11 mouse cellular contexts compared by ENCODE assay signal in genomic region chrX:71183671-71184070, GRCm38 (mm10). TPM values are rescaled to one million over a fixed set of nuclear protein-coding genes. Genes with fewer than 3 reads are reported as not detected.
DNase-seq lines count a peak whose midpoint lies in the region.
"Had no signal": no experiment of that assay in that cellular context is flagged by ENCODE, and none has a peak within 500 bp of the region (broad histone marks: within the 10 kb centered on the region; RNA-seq: fewer than 3 reads in every experiment).

No protein-coding gene starts in this region.

- intact Hi-C loops in heart, postnatal 25 days (cut with DNase I), result no loop called here

- DNase-seq in heart, adult 11 months, result peak; percentile 93
- no peak for DNase-seq in heart, postnatal 25 days (ENCODE audit: low spot score)
- peak; percentile 1 for DNase-seq in right cerebral cortex, postnatal 4 days
- DNase-seq in right cerebral cortex, postnatal 36 days (ENCODE audit: low spot score in 2 of 2), result no peak
- DNase-seq in cerebellum, postnatal 14 days, result peak; percentile 70 to 75
- peak; percentile 17 for DNase-seq in testis, postnatal 14 days (ENCODE audit: low spot score)
- no peak for DNase-seq in thymus, postnatal 4 days
- DNase-seq in left cerebral cortex, adult 8-10 months (ENCODE audit: low spot score in 2 of 2), result no peak
- DNase-seq: kidney, adult 11 months; liver, postnatal 0 days; right cerebral cortex, adult 18-20 months had no signal

RNA-seq across cellular contexts. Expression of gene Mtm1, which starts 26.9 kb away (rescaled TPM):
- 10 to 100 TPM; 18.7 to 18.9 TPM for total RNA-seq in heart, postnatal 25 days (2021)
- 1 to 10 TPM; 8.2 to 8.9 (median 8.5) TPM for total RNA-seq in left cerebral cortex, adult 8-10 months (2022)

Comparison
In these comparisons a context has a peak if more than half of its experiments do, and no peak if none do; other contexts are left out.
1. DNase-seq: peak in heart, adult 11 months (single experiment), right cerebral cortex, postnatal 4 days (single experiment), cerebellum, postnatal 14 days (2 of 2) and testis, postnatal 14 days (single experiment); none in heart, postnatal 25 days (single experiment), right cerebral cortex, postnatal 36 days (0 of 2), thymus, postnatal 4 days (single experiment) and left cerebral cortex, adult 8-10 months (0 of 2).